Mouse (Mus musculus): ENCODE measurements around the gene Vwf.
A peak's percentile ranks its signal among the peaks of the same experiment; 100 is the strongest.

Gene Vwf

GRCm38 (mm10) chr6:125541296-125541695 lies 5.3 kb upstream of the Vwf start:
- no peak for DNase-seq (ENCODE audit: low read depth, low spot score)

- no peak for DNase-seq (ENCODE audit: low read depth, low spot score)
Measured at GRCm38 (mm10) chr6:125548406-125548805, 1.8 kb downstream of the Vwf start.

- no peak for DNase-seq (ENCODE audit: low read depth, low spot score)
Measured at GRCm38 (mm10) chr6:125550172-125550571, 3.6 kb downstream of the Vwf start.

GRCm38 (mm10) chr6:125552760-125553159 lies 6.2 kb downstream of the Vwf start:
- no peak for DNase-seq (ENCODE audit: low read depth, low spot score)

GRCm38 (mm10) chr6:125553551-125553950 lies 7.0 kb downstream of the Vwf start:
- no peak for DNase-seq (ENCODE audit: low read depth, low spot score)

- DNase-seq (ENCODE audit: low read depth, low spot score): no peak
Measured at GRCm38 (mm10) chr6:125558831-125559230, 12.3 kb downstream of the Vwf start.

- DNase-seq (ENCODE audit: low read depth, low spot score): no peak
Measured at GRCm38 (mm10) chr6:125561031-125561430, 14.5 kb downstream of the Vwf start.

GRCm38 (mm10) chr6:125561521-125561920 lies 14.9 kb downstream of the Vwf start:
- DNase-seq (ENCODE audit: low read depth, low spot score): no peak

GRCm38 (mm10) chr6:125564812-125565281 lies 18.3 kb downstream of the Vwf start:
- no peak for DNase-seq (ENCODE audit: low read depth, low spot score)

GRCm38 (mm10) chr6:125565326-125565725 lies 18.8 kb downstream of the Vwf start:
- DNase-seq (ENCODE audit: low read depth, low spot score): no peak

GRCm38 (mm10) chr6:125566656-125567055 lies 20.1 kb downstream of the Vwf start:
- DNase-seq (ENCODE audit: low read depth, low spot score): no peak

- no peak for DNase-seq (ENCODE audit: low read depth, low spot score)
Measured at GRCm38 (mm10) chr6:125568381-125568780, 21.8 kb downstream of the Vwf start.

- peak; percentile 64 for DNase-seq (ENCODE audit: low read depth, low spot score)
Measured at GRCm38 (mm10) chr6:125572291-125573188, 26.0 kb downstream of the Vwf start.

GRCm38 (mm10) chr6:125573189-125573928 lies 26.8 kb downstream of the Vwf start:
- peak; percentile 81 for DNase-seq (ENCODE audit: low read depth, low spot score)

GRCm38 (mm10) chr6:125575080-125575479 lies 28.5 kb downstream of the Vwf start:
- DNase-seq (ENCODE audit: low read depth, low spot score): no peak

GRCm38 (mm10) chr6:125577301-125577700 lies 30.7 kb downstream of the Vwf start:
- DNase-seq (ENCODE audit: low read depth, low spot score): no peak

- DNase-seq (ENCODE audit: low read depth, low spot score): peak; percentile 39
Measured at GRCm38 (mm10) chr6:125577882-125578646, 31.5 kb downstream of the Vwf start.

- DNase-seq (ENCODE audit: low read depth, low spot score): no peak
Measured at GRCm38 (mm10) chr6:125578647-125579011, 32.1 kb downstream of the Vwf start.

- no peak for DNase-seq (ENCODE audit: low read depth, low spot score)
Measured at GRCm38 (mm10) chr6:125579864-125580263, 33.3 kb downstream of the Vwf start.

- DNase-seq (ENCODE audit: low read depth, low spot score): no peak
Measured at GRCm38 (mm10) chr6:125583666-125584065, 37.1 kb downstream of the Vwf start.

- no peak for DNase-seq (ENCODE audit: low read depth, low spot score)
Measured at GRCm38 (mm10) chr6:125584266-125584665, 37.7 kb downstream of the Vwf start.

GRCm38 (mm10) chr6:125585579-125585978 lies 39.0 kb downstream of the Vwf start:
- no peak for DNase-seq (ENCODE audit: low read depth, low spot score)

Data from skeletal muscle tissue, adult 2 months (tissue).